ENCODE assay signal across 12 mouse cellular contexts in genomic region chr7:83859378-83860083, GRCm38 (mm10). TPM values are rescaled to one million over a fixed set of nuclear protein-coding genes. Genes with fewer than 3 reads are reported as not detected.
DNase-seq lines count a peak whose midpoint lies in the region; ATAC-seq and TF ChIP-seq lines count a peak whose summit lies in the region.
"Had no signal": no experiment of that assay in that cellular context is flagged by ENCODE, and none has a peak within 500 bp of the region (broad histone marks: within the 10 kb centered on the region; RNA-seq: fewer than 3 reads in every experiment).

No protein-coding gene starts in this region.

- H3K9me3 ChIP-seq in embryonic facial prominence, embryonic 14.5 days (ENCODE audit: control insufficient read depth, low read length), result no peaks in the 10 kb centered on the region
- H3K9me3 ChIP-seq in embryonic facial prominence, embryonic 10.5 days, result no peaks in the 10 kb centered on the region
- H3K9me3 ChIP-seq in CH12.LX (replicated peaks; ENCODE audit: low read length), result no peaks in the 10 kb centered on the region
- H3K9me3 ChIP-seq: liver, embryonic 15.5 days had no signal

- no peaks in the 10 kb centered on the region for H3K4me1 ChIP-seq in embryonic facial prominence, embryonic 14.5 days (ENCODE audit: control insufficient read depth, insufficient read depth, low read length)
- H3K4me1 ChIP-seq in embryonic facial prominence, embryonic 10.5 days, result peaks cover 9% of the 10 kb centered on the region; the same call in 1 of the 2 replicates
- H3K4me1 ChIP-seq in CH12.LX (ENCODE audit: control insufficient read depth in 1 of 2, insufficient read depth in 2 of 2), result peaks cover 20 to 55% of the 10 kb centered on the region in 2 experiments
- H3K4me1 ChIP-seq: liver, embryonic 15.5 days had no signal

- in situ Hi-C loops in CH12.LX (cut with MboI; ENCODE audit: low pct_ligation_motif_present, low pct_unique_long_range_greater_than_20kb, low sequenced_read_pairs), result no loop called here

- 0 out of 2 replicates have a peak overlapping the region, but pooled peaks have one; percentile 15 for H3K27ac ChIP-seq in embryonic facial prominence, embryonic 14.5 days (replicated peaks; ENCODE audit: low read depth, low read length)
- no peak overlapping the region for H3K27ac ChIP-seq in embryonic facial prominence, embryonic 10.5 days (replicated peaks)
- no peak overlapping the region for H3K27ac ChIP-seq in CH12.LX (ENCODE audit: insufficient read depth, low read depth)
- H3K27ac ChIP-seq: liver, embryonic 15.5 days had no signal

- H3K4me2 ChIP-seq in embryonic facial prominence, embryonic 14.5 days (ENCODE audit: low read depth, low read length), result no peak overlapping the region
- no peak overlapping the region for H3K4me2 ChIP-seq in CH12.LX (ENCODE audit: insufficient read depth, low read depth, poor library complexity, severe bottlenecking)
- H3K4me2 ChIP-seq: liver, embryonic 15.5 days had no signal

- no peaks in the 10 kb centered on the region for H3K27me3 ChIP-seq in embryonic facial prominence, embryonic 14.5 days (replicated peaks; ENCODE audit: control insufficient read depth, insufficient read depth, low read length)
- H3K27me3 ChIP-seq in embryonic facial prominence, embryonic 10.5 days (replicated peaks; ENCODE audit: low read depth, poor library complexity, severe bottlenecking), result no peaks in the 10 kb centered on the region
- no peaks in the 10 kb centered on the region for H3K27me3 ChIP-seq in CH12.LX (replicated peaks)
- H3K27me3 ChIP-seq: liver, embryonic 15.5 days had no signal

- H3K9ac ChIP-seq in embryonic facial prominence, embryonic 14.5 days (ENCODE audit: low read depth, low read length), result peak overlapping the region; percentile 1; the same call in 1 of the 2 replicates
- no peak overlapping the region for H3K9ac ChIP-seq in CH12.LX (ENCODE audit: insufficient read depth, low read depth)
- H3K9ac ChIP-seq: liver, embryonic 15.5 days had no signal

- TF ChIP-seq POLR2A in CH12.LX (IDR thresholded peaks at IDR 0.05; ENCODE audit: low read depth, low read length), result no peak

- no peaks in the 10 kb centered on the region for H3K79me2 ChIP-seq in CH12.LX (replicated peaks; ENCODE audit: control insufficient read depth, extremely low read depth, insufficient read depth, poor library complexity, severe bottlenecking)

- ATAC-seq in embryonic facial prominence, embryonic 14.5 days (ENCODE audit: low read depth), result no peak

- H3K4me3 ChIP-seq in embryonic facial prominence, embryonic 14.5 days (ENCODE audit: low read depth, low read length), result no peak overlapping the region
- H3K4me3 ChIP-seq in embryonic facial prominence, embryonic 10.5 days, result no peak overlapping the region
- no peak overlapping the region for H3K4me3 ChIP-seq in CH12.LX (replicated peaks in 1 of 3; ENCODE audit: low read depth in 2 of 3, low read length in 2 of 3, poor library complexity in 1 of 3)
- H3K4me3 ChIP-seq: erythroblast, embryonic 14.5 days; liver, embryonic 15.5 days had no signal

- WGBS in embryonic facial prominence, embryonic 14.5 days, result 42% methylated on average over 4 of the region's 4 CpGs
- 66% methylated on average over 4 of the region's 4 CpGs for WGBS in embryonic facial prominence, embryonic 10.5 days

- TF ChIP-seq CTCF in CH12.LX (conservative IDR thresholded peaks at IDR 0.05 in 1 of 2, IDR thresholded peaks at IDR 0.05 in 1 of 2; ENCODE audit: low read depth in 2 of 2, low read length in 2 of 2), result no peak

- dilution Hi-C loops in CH12.LX (cut with MboI; ENCODE audit: extremely low pct_ligation_motif_present, extremely low pct_unique_long_range_greater_than_20kb, low sequenced_read_pairs), result no loop called here

- TF ChIP-seq RAD21 in CH12.LX (IDR thresholded peaks at IDR 0.05; ENCODE audit: low read depth, low read length), result no peak

- H3K36me3 ChIP-seq in embryonic facial prominence, embryonic 14.5 days (ENCODE audit: control insufficient read depth, insufficient read depth, low read length), result no peaks in the 10 kb centered on the region
- H3K36me3 ChIP-seq in embryonic facial prominence, embryonic 10.5 days (replicated peaks), result no peaks in the 10 kb centered on the region
- no peaks in the 10 kb centered on the region for H3K36me3 ChIP-seq in CH12.LX (replicated peaks in 1 of 2; ENCODE audit: control insufficient read depth in 1 of 2, insufficient read depth in 1 of 2, low read length in 1 of 2)
- H3K36me3 ChIP-seq: liver, embryonic 15.5 days had no signal

- no peak for DNase-seq in embryonic facial prominence, embryonic 14.5 days (ENCODE audit: low spot score)
- no peak for DNase-seq in embryonic facial prominence, embryonic 10.5 days (ENCODE audit: low spot score)
- peak; percentile 63 for DNase-seq in CH12.LX (ENCODE audit: extremely low read depth)
- peak; percentile 33 to 50 for DNase-seq in gastrocnemius, postnatal 4 days (ENCODE audit: low spot score in 2 of 2)
- DNase-seq in lung, postnatal 10 days, result peak; percentile 75
- no peak for DNase-seq in frontal cortex, postnatal 36 days (ENCODE audit: low spot score in 2 of 2)
- no peak for DNase-seq in thymus, postnatal 36 days
- no peak for DNase-seq in left cerebral cortex, adult 8-10 months (ENCODE audit: low spot score in 2 of 2)
- DNase-seq: B cell, adult 2 months; cerebellum, adult 11-12 months had no signal

- TF ChIP-seq EP300 in CH12.LX (IDR thresholded peaks at IDR 0.05; ENCODE audit: low read length), result no peak

TF ChIP-seq in CH12.LX, 34 proteins besides CTCF, POLR2A, EP300 and RAD21:
- TF ChIP-seq ELF1 (IDR thresholded peaks at IDR 0.05; ENCODE audit: low read depth, low read length) (no peak), TBP (conservative IDR thresholded peaks at IDR 0.05; ENCODE audit: low read depth, low read length) (peak; percentile 97), MYC (IDR thresholded peaks at IDR 0.05; ENCODE audit: low read depth, low read length) (no peak), MAFK (IDR thresholded peaks at IDR 0.05; ENCODE audit: insufficient replicate concordance, low read length) (peak; percentile 26; the same call in 1 of the 2 replicates), MXI1 (IDR thresholded peaks at IDR 0.05; ENCODE audit: low read depth, low read length) (no peak), UBTF (IDR thresholded peaks at IDR 0.05; ENCODE audit: low read depth, low read length) (peak; percentile 98), CHD1 (IDR thresholded peaks at IDR 0.05; ENCODE audit: low read depth, low read length) (no peak), SIN3A (IDR thresholded peaks at IDR 0.05; ENCODE audit: low read length) (0 out of 2 replicates have a peak, but pooled peaks have one; percentile 28), ETS1 (conservative IDR thresholded peaks at IDR 0.05; ENCODE audit: low read depth, low read length) (0 out of 2 replicates have a peak, but pooled peaks have one; percentile 6), MEF2A (IDR thresholded peaks at IDR 0.05; ENCODE audit: borderline replicate concordance, low read depth, low read length) (0 out of 2 replicates have a peak, but pooled peaks have one; percentile 30)

RNA-seq across cellular contexts. Expression of gene Tlnrd1, which starts 24.6 kb away (rescaled TPM):
- 14.9 and 15.1 TPM in 2 replicates for polyA plus RNA-seq in embryonic facial prominence, embryonic 14.5 days (2014; fragmentation: Nextera tagmentation; extraction: Ambion mirVana)
- 14.2 and 14.6 TPM in 2 replicates for polyA plus RNA-seq in embryonic facial prominence, embryonic 10.5 days (2016; fragmentation: Nextera tagmentation; extraction: Ambion mirVana)
- total RNA-seq in CH12.LX (2012; rRNA removed) (10.6 and 10.7 TPM in 2 replicates), CH12.LX (2014; rRNA removed) (4.8 and 5.5 TPM in 2 replicates)
- 13.9 and 15.6 TPM in 2 replicates for polyA plus RNA-seq in CH12.LX (2012; ENCODE audit: insufficient read length, low read depth)
- total RNA-seq in gastrocnemius, postnatal 4 days (2021), result 10 to 100 TPM; 16.3 to 17.4 TPM
- 10 to 100 TPM; 22.3 to 26.4 (median 24.2) TPM for total RNA-seq in left cerebral cortex, adult 8-10 months (2022)

RNA-seq across cellular contexts. Expression of gene Mesd, which starts 24.7 kb away (rescaled TPM):
- polyA plus RNA-seq in embryonic facial prominence, embryonic 14.5 days (2014; fragmentation: Nextera tagmentation; extraction: Ambion mirVana), result 84.2 and 89.3 TPM in 2 replicates
- polyA plus RNA-seq in embryonic facial prominence, embryonic 10.5 days (2016; fragmentation: Nextera tagmentation; extraction: Ambion mirVana), result 90.6 and 99.6 TPM in 2 replicates
- total RNA-seq in CH12.LX (2012; rRNA removed) (40.6 and 43.2 TPM in 2 replicates), CH12.LX (2014; rRNA removed) (33.4 and 59.1 TPM in 2 replicates)
- polyA plus RNA-seq in CH12.LX (2012; ENCODE audit: insufficient read length, low read depth), result 67.6 and 82.6 TPM in 2 replicates
- total RNA-seq in gastrocnemius, postnatal 4 days (2021), result 10 to 100 TPM; 58.3 to 60.0 TPM
- total RNA-seq in left cerebral cortex, adult 8-10 months (2022), result 10 to 100 TPM; 61.7 to 70.5 (median 69.1) TPM

Comparison
In these comparisons a context has a peak if more than half of its experiments do, and no peak if none do; other contexts are left out.
1. DNase-seq: peak in CH12.LX (single experiment), gastrocnemius, postnatal 4 days (2 of 2) and lung, postnatal 10 days (single experiment); none in embryonic facial prominence, embryonic 14.5 days (single experiment), embryonic facial prominence, embryonic 10.5 days (single experiment), frontal cortex, postnatal 36 days (0 of 2), thymus, postnatal 36 days (0 of 2) and left cerebral cortex, adult 8-10 months (0 of 2).